Mouse (Mus musculus): Measurements from ENCODE around the gene Gm10521. TPM values are rescaled to one million over a fixed set of nuclear protein-coding genes. Genes with fewer than 3 reads are reported as not detected.
"Not testable (repeated sequence)": the region's sequence is repeated elsewhere in the genome, so short reads cannot be mapped to it uniquely, and the experiment has no call there.

Gene Gm10521
- polyA plus RNA-seq (2016; fragmentation: Nextera tagmentation; extraction: Ambion mirVana), result not detected in 2 replicates

- H3K36me3 ChIP-seq; H3K4me3 ChIP-seq; H3K9ac ChIP-seq; H3K4me2 ChIP-seq; H3K4me1 ChIP-seq; ATAC-seq; H3K27me3 ChIP-seq (replicated peaks); H3K9me3 ChIP-seq (replicated peaks); H3K27ac ChIP-seq: not testable (repeated sequence)
- WGBS (ENCODE audit: insufficient replicate concordance), result 64% methylated on average over 5 of the region's 5 CpGs
Measured at GRCm38 (mm10) chr1:171895364-171895763, at the start of gene Gm10521. TSS of gene Gm10521 (plus strand) at chr1:171895664.

GRCm38 (mm10) chr1:171848201-171848600 is 47.3 kb upstream of the Gm10521 start:
- H3K9ac ChIP-seq, result no peak overlapping the region
- no peaks in the 10 kb centered on the region for H3K27me3 ChIP-seq (replicated peaks)
- peaks cover 5% of the 10 kb centered on the region; the same call in 1 of the 2 replicates for H3K4me1 ChIP-seq
- H3K27ac ChIP-seq, result no peak overlapping the region
- no peak for ATAC-seq
- no peak overlapping the region for H3K4me3 ChIP-seq
- H3K36me3 ChIP-seq, result no peaks in the 10 kb centered on the region
- H3K9me3 ChIP-seq (replicated peaks), result no peaks in the 10 kb centered on the region
- H3K4me2 ChIP-seq, result no peak overlapping the region

GRCm38 (mm10) chr1:171848757-171849156 is 46.7 kb upstream of the Gm10521 start:
- Histone ChIP-seq H3K27ac (no peak overlapping the region), H3K4me1 (peaks cover 5% of the 10 kb centered on the region; the same call in 1 of the 2 replicates), H3K27me3 (replicated peaks) (no peaks in the 10 kb centered on the region), H3K9ac (no peak overlapping the region), H3K9me3 (replicated peaks) (no peaks in the 10 kb centered on the region), H3K4me2 (no peak overlapping the region), H3K36me3 (no peaks in the 10 kb centered on the region), H3K4me3 (no peak overlapping the region)
- WGBS (ENCODE audit: insufficient replicate concordance), result 62% methylated on average over 4 of the region's 4 CpGs
- no peak for ATAC-seq

DNA sequence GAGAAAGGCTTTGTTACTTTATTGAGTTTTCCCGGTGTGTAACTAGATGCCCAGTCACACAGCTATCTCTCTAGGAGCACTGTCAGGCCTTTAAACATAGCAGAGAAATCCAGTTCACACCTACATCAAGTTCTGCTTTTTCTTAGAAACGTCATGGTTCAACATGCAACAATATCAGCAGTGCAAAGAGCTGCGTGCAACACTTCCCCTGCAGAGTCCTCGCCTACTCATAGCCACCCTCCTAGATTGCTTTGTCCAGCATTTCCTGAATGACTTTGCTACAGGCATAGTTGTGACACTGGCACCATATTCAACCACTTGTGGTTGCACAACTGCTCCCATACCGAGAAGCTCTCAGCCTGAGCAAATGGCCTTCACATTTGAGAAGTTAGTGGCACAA is 46.0 kb upstream of the Gm10521 start:
- H3K27ac ChIP-seq, result 0 out of 2 replicates have a peak overlapping the region, but pooled peaks have one; percentile 30
- no peak for ATAC-seq
- no peaks in the 10 kb centered on the region for H3K27me3 ChIP-seq (replicated peaks)
- H3K4me3 ChIP-seq, result no peak overlapping the region
- H3K9me3 ChIP-seq (replicated peaks), result no peaks in the 10 kb centered on the region
- H3K4me2 ChIP-seq, result no peak overlapping the region
- WGBS (ENCODE audit: insufficient replicate concordance), result 26% methylated on average over 5 of the region's 5 CpGs
- no peaks in the 10 kb centered on the region for H3K36me3 ChIP-seq
- H3K9ac ChIP-seq, result no peak overlapping the region
- H3K4me1 ChIP-seq, result peaks cover 5% of the 10 kb centered on the region; the same call in 1 of the 2 replicates

DNA sequence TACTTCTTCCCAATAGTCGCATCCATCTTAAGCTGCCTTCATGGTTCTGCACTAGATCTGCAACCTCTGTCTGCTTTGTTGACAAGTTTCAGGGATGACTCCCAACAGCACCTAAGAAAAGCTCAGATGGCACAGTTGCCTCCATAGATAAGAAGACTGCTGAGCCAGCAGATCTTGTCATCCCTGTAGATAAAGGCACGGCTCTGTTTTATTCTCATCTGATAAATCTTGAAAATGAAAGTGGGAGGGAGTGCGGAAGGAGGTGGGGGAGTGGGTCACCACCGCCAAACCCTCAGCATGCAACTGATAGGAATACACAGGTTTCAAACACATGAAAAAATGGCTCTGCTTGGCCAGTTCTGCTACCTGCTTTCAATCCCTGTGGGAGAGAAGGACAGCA is 30.0 kb upstream of the Gm10521 start:
- Histone ChIP-seq H3K4me2 (no peak overlapping the region), H3K36me3 (no peaks in the 10 kb centered on the region), H3K9ac (no peak overlapping the region), H3K27ac (no peak overlapping the region), H3K4me3 (no peak overlapping the region), H3K9me3 (replicated peaks) (no peaks in the 10 kb centered on the region), H3K4me1 (no peaks in the 10 kb centered on the region), H3K27me3 (replicated peaks) (no peaks in the 10 kb centered on the region)
- WGBS (ENCODE audit: insufficient replicate concordance), result 54% methylated on average over 4 of the region's 4 CpGs
- no peak for ATAC-seq

DNA sequence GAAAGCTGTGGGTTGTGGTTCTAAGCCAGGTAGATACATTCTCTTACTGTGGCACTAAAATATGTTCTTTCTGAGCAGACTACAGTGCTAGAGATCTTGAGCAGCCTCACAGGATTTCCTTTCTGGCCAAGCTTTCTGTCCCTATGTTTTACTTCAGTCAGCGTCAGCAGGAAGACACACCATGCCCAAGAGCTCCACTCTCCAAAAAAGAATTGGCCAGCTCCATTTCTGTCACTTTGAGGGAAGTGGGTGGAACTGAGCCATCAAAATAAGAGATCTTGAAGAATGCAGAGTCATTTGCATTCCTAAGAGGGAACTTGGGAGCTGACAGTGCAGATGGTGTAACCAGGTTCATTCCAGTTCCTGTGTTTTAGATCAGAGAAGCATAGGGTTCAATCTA is 8.5 kb upstream of the Gm10521 start:
- no peak for ATAC-seq
- no peaks in the 10 kb centered on the region for H3K9me3 ChIP-seq (replicated peaks)
- H3K36me3 ChIP-seq, result no peaks in the 10 kb centered on the region
- WGBS (ENCODE audit: insufficient replicate concordance), result 61% methylated on average over 1 of the region's 1 CpGs
- no peak overlapping the region for H3K27ac ChIP-seq
- no peak overlapping the region for H3K4me3 ChIP-seq
- no peak overlapping the region for H3K9ac ChIP-seq
- no peak overlapping the region for H3K4me2 ChIP-seq
- H3K27me3 ChIP-seq (replicated peaks), result no peaks in the 10 kb centered on the region
- H3K4me1 ChIP-seq, result no peaks in the 10 kb centered on the region

DNA sequence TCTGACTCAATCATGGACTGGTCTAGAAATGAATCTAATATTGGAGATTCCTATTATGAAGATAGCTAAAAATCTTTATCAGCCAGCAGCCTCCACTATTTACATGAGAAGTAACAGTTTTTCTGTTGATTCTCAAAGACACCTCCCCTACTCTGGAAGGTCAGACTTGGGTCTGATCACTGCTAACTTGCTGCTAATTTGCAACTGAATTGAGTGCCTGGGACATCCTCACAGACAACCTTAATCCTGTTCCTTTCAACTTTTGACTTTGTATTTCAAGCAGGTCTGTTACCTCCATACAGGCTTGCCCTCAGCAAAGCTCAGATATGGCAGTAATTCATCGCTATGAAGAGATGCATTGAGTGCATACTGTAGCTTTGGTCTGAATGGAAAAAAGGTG is 8.5 kb downstream of the Gm10521 start:
- no peaks in the 10 kb centered on the region for H3K4me1 ChIP-seq
- no peaks in the 10 kb centered on the region for H3K36me3 ChIP-seq
- H3K4me3 ChIP-seq, result no peak overlapping the region
- H3K27ac ChIP-seq, result no peak overlapping the region
- H3K27me3 ChIP-seq (replicated peaks), result no peaks in the 10 kb centered on the region
- 65% methylated on average over 1 of the region's 1 CpGs for WGBS (ENCODE audit: insufficient replicate concordance)
- no peak overlapping the region for H3K4me2 ChIP-seq
- no peak for ATAC-seq
- no peak overlapping the region for H3K9ac ChIP-seq
- 0 out of 2 replicates have a peak, but pooled peaks cover 2% of the 10 kb centered on the region for H3K9me3 ChIP-seq (replicated peaks)

GRCm38 (mm10) chr1:171915638-171916458 is 20.4 kb downstream of the Gm10521 start:
- Histone ChIP-seq H3K9me3 (replicated peaks) (no peaks in the 10 kb centered on the region), H3K4me2 (no peak overlapping the region), H3K4me1 (no peaks in the 10 kb centered on the region), H3K27ac (no peak overlapping the region), H3K4me3 (no peak overlapping the region), H3K9ac (no peak overlapping the region), H3K36me3 (no peaks in the 10 kb centered on the region), H3K27me3 (replicated peaks) (no peaks in the 10 kb centered on the region)
- ATAC-seq, result no peak
- WGBS (ENCODE audit: insufficient replicate concordance), result 68% methylated on average over 13 of the region's 13 CpGs

- Histone ChIP-seq H3K4me3 (no peak within 1 kb of the TSS), H3K36me3 (no peaks in the 10 kb centered on the region), H3K4me1 (no peaks in the 10 kb centered on the region), H3K9me3 (replicated peaks) (no peaks in the 10 kb centered on the region), H3K4me2 (no peak within 1 kb of the TSS), H3K27ac (no peak within 1 kb of the TSS), H3K27me3 (replicated peaks) (no peaks in the 10 kb centered on the region), H3K9ac (no peak within 1 kb of the TSS)
- WGBS (ENCODE audit: insufficient replicate concordance), result 56% methylated on average over 14 of the region's 14 CpGs
- ATAC-seq, result no peak
Measured at GRCm38 (mm10) chr1:171917305-171918039, 22.0 kb downstream of the Gm10521 start, which contains the start of gene Slamf6. TSS of gene Slamf6 (plus strand) at chr1:171917515.

GRCm38 (mm10) chr1:171918136-171918920 is 22.9 kb downstream of the Gm10521 start:
- WGBS (ENCODE audit: insufficient replicate concordance), result 61% methylated on average over 12 of the region's 12 CpGs
- Histone ChIP-seq H3K4me1 (no peaks in the 10 kb centered on the region), H3K9ac (no peak overlapping the region), H3K4me2 (no peak overlapping the region), H3K27me3 (replicated peaks) (no peaks in the 10 kb centered on the region), H3K36me3 (no peaks in the 10 kb centered on the region), H3K27ac (no peak overlapping the region), H3K4me3 (no peak overlapping the region), H3K9me3 (replicated peaks) (no peaks in the 10 kb centered on the region)
- no peak for ATAC-seq

- no peaks in the 10 kb centered on the region for H3K9me3 ChIP-seq (replicated peaks)
- H3K36me3 ChIP-seq, result no peaks in the 10 kb centered on the region
- no peak overlapping the region for H3K27ac ChIP-seq
- H3K4me3 ChIP-seq, result no peak overlapping the region
- ATAC-seq, result no peak
- no peaks in the 10 kb centered on the region for H3K27me3 ChIP-seq (replicated peaks)
- no peak overlapping the region for H3K9ac ChIP-seq
- no peaks in the 10 kb centered on the region for H3K4me1 ChIP-seq
- no peak overlapping the region for H3K4me2 ChIP-seq
- WGBS (ENCODE audit: insufficient replicate concordance), result 82% methylated on average over 5 of the region's 5 CpGs
Measured at GRCm38 (mm10) chr1:171919193-171919592, 23.7 kb downstream of the Gm10521 start.
